8 mouse cellular contexts compared by ENCODE assay signal in genomic region chr7:28436271-28436904, GRCm38 (mm10). TPM values are rescaled to one million over a fixed set of nuclear protein-coding genes. Genes with fewer than 3 reads are reported as not detected.
DNase-seq lines count a peak whose midpoint lies in the region; ATAC-seq and TF ChIP-seq lines count a peak whose summit lies in the region.

No protein-coding gene starts in this region.

- DNase-seq in 416B (ENCODE audit: low read depth), result peak; percentile 100
- DNase-seq in heart, adult 8-10 months (ENCODE audit: low spot score), result peak; percentile 99
- peak; percentile 100 for DNase-seq in kidney, adult 9 months
- DNase-seq in limb, embryonic 14.5 days (ENCODE audit: low spot score), result peak; percentile 99
- peak; percentile 99 for DNase-seq in midbrain, postnatal 0 days (ENCODE audit: low spot score)
- DNase-seq in spleen, postnatal 14 days (ENCODE audit: low spot score in 2 of 2), result peak; percentile 99

- peak; percentile 71; the same call in 1 of the 2 replicates for TF ChIP-seq POLR2A in bone marrow, adult 2 months (IDR thresholded peaks at IDR 0.05; ENCODE audit: borderline replicate concordance, control insufficient read depth, low read depth, low read length)
- TF ChIP-seq POLR2A in limb, embryonic 14.5 days (IDR thresholded peaks at IDR 0.05; ENCODE audit: borderline replicate concordance, extremely low read depth, insufficient read depth, insufficient read length), result peak; percentile 10; the same call in 1 of the 2 replicates

- no peaks in the 10 kb centered on the region for H3K27me3 ChIP-seq in embryonic facial prominence, embryonic 15.5 days
- no peaks in the 10 kb centered on the region for H3K27me3 ChIP-seq in limb, embryonic 14.5 days (ENCODE audit: control insufficient read depth, insufficient read depth, low read length)
- H3K27me3 ChIP-seq in midbrain, postnatal 0 days (ENCODE audit: insufficient read depth, low read length), result no peaks in the 10 kb centered on the region

- 0 out of 2 replicates have a peak, but pooled peaks cover 13% of the 10 kb centered on the region for H3K36me3 ChIP-seq in embryonic facial prominence, embryonic 15.5 days
- peaks cover 11% of the 10 kb centered on the region; the same call in 1 of the 2 replicates for H3K36me3 ChIP-seq in limb, embryonic 14.5 days (ENCODE audit: control insufficient read depth, insufficient read depth, low read length)
- peaks cover 5% of the 10 kb centered on the region; the same call in 1 of the 2 replicates for H3K36me3 ChIP-seq in midbrain, postnatal 0 days (ENCODE audit: insufficient read depth, low read length)

- peak overlapping the region; percentile 76 for H3K27ac ChIP-seq in bone marrow, adult 2 months (ENCODE audit: control insufficient read depth, insufficient read depth, low read depth, low read length, poor library complexity)
- H3K27ac ChIP-seq in embryonic facial prominence, embryonic 15.5 days (replicated peaks), result peak overlapping the region; percentile 77
- peak overlapping the region; percentile 67; the same call in 1 of the 2 replicates for H3K27ac ChIP-seq in limb, embryonic 14.5 days (replicated peaks; ENCODE audit: low read depth, low read length)
- H3K27ac ChIP-seq in midbrain, postnatal 0 days (ENCODE audit: low read depth, low read length), result peak overlapping the region; percentile 77

- H3K9me3 ChIP-seq in embryonic facial prominence, embryonic 15.5 days (replicated peaks), result no peaks in the 10 kb centered on the region
- no peaks in the 10 kb centered on the region for H3K9me3 ChIP-seq in limb, embryonic 14.5 days (ENCODE audit: control insufficient read depth, low read length)
- H3K9me3 ChIP-seq in midbrain, postnatal 0 days (ENCODE audit: low read length), result no peaks in the 10 kb centered on the region

- peak overlapping the region; percentile 86 for H3K9ac ChIP-seq in embryonic facial prominence, embryonic 15.5 days
- H3K9ac ChIP-seq in limb, embryonic 14.5 days (ENCODE audit: low read depth, low read length, severe bottlenecking), result peak overlapping the region; percentile 94
- H3K9ac ChIP-seq in midbrain, postnatal 0 days (replicated peaks; ENCODE audit: low read length, poor library complexity, severe bottlenecking), result peak overlapping the region; percentile 86

- peak overlapping the region; percentile 78 for H3K4me3 ChIP-seq in bone marrow, adult 2 months (replicated peaks; ENCODE audit: control insufficient read depth, low read depth, low read length)
- H3K4me3 ChIP-seq in embryonic facial prominence, embryonic 15.5 days (replicated peaks), result peak overlapping the region; percentile 58
- H3K4me3 ChIP-seq in limb, embryonic 14.5 days (replicated peaks; ENCODE audit: low read length), result peak overlapping the region; percentile 94
- peak overlapping the region; percentile 77 for H3K4me3 ChIP-seq in midbrain, postnatal 0 days (ENCODE audit: low read depth, low read length)

- ATAC-seq in embryonic facial prominence, embryonic 15.5 days (ENCODE audit: insufficient number of reproducible peaks, low FRiP score, low TSS enrichment, low read depth), result peak; percentile 100
- ATAC-seq in limb, embryonic 14.5 days (ENCODE audit: low FRiP score, low read depth), result peak; percentile 97
- peak; percentile 99 for ATAC-seq in midbrain, postnatal 0 days (ENCODE audit: low FRiP score)

- H3K4me2 ChIP-seq in embryonic facial prominence, embryonic 15.5 days (replicated peaks), result peak overlapping the region; percentile 74
- H3K4me2 ChIP-seq in limb, embryonic 14.5 days (replicated peaks; ENCODE audit: low read depth, low read length, severe bottlenecking), result peak overlapping the region; percentile 67
- H3K4me2 ChIP-seq in midbrain, postnatal 0 days (ENCODE audit: low read depth, low read length, poor library complexity, severe bottlenecking), result peak overlapping the region; percentile 89

- peak; percentile 75 for TF ChIP-seq CTCF in bone marrow, adult 2 months (IDR thresholded peaks at IDR 0.05; ENCODE audit: control insufficient read depth, insufficient read depth, low read length)
- peak; percentile 75 for TF ChIP-seq CTCF in midbrain, postnatal 0 days (IDR thresholded peaks at IDR 0.05)

- WGBS in bone marrow, adult 2 months, result under 1% methylated on average over 62 of the region's 64 CpGs
- WGBS in embryonic facial prominence, embryonic 15.5 days, result under 1% methylated on average over 56 of the region's 64 CpGs
- under 1% methylated on average over 46 of the region's 64 CpGs for WGBS in limb, embryonic 14.5 days
- 0% methylated on average over 42 of the region's 64 CpGs for WGBS in midbrain, postnatal 0 days

- peaks cover 3% of the 10 kb centered on the region; the same call in 1 of the 2 replicates for H3K4me1 ChIP-seq in bone marrow, adult 2 months (ENCODE audit: control insufficient read depth, insufficient read depth, low read length)
- peaks cover 37% of the 10 kb centered on the region for H3K4me1 ChIP-seq in embryonic facial prominence, embryonic 15.5 days
- peaks cover 22% of the 10 kb centered on the region for H3K4me1 ChIP-seq in limb, embryonic 14.5 days (ENCODE audit: control insufficient read depth, insufficient read depth, low read length)
- H3K4me1 ChIP-seq in midbrain, postnatal 0 days (ENCODE audit: insufficient read depth, low read length), result peaks cover 6% of the 10 kb centered on the region; the same call in 1 of the 2 replicates

RNA-seq across cellular contexts. Expression of gene Gmfg, which starts 0.9 kb away (rescaled TPM):
- 158 and 354 TPM in 2 replicates for polyA plus RNA-seq in bone marrow, adult 2 months (2011; ENCODE audit: insufficient read depth, insufficient read length, low replicate concordance, missing spikeins)
- 16.8 and 18.1 TPM in 2 replicates for polyA plus RNA-seq in embryonic facial prominence, embryonic 15.5 days (2015; fragmentation: Nextera tagmentation; extraction: Ambion mirVana)
- total RNA-seq in heart, adult 8-10 months (2022), result 1 to 10 TPM; 3.5 to 5.7 (median 4.8) TPM
- polyA plus RNA-seq in limb, embryonic 14.5 days (2012; rRNA removed), result 7.0 and 12.7 TPM in 2 replicates
- 15.7 and 19.4 TPM in 2 replicates for polyA plus RNA-seq in limb, embryonic 14.5 days (2014; fragmentation: Nextera tagmentation; extraction: Ambion mirVana)
- 4.3 TPM in 1 of 2 replicates, not detected in the other for total RNA-seq in midbrain, postnatal 0 days (2014; rRNA removed)
- polyA plus RNA-seq in midbrain, postnatal 0 days (2015; fragmentation: Nextera tagmentation; extraction: Ambion mirVana), result 3.4 and 4.0 TPM in 2 replicates

RNA-seq across cellular contexts. Expression of gene Lrfn1, which starts 15.4 kb away (rescaled TPM):
- polyA plus RNA-seq in bone marrow, adult 2 months (2011; ENCODE audit: insufficient read depth, insufficient read length, low replicate concordance, missing spikeins), result 2.6 TPM in 1 of 2 replicates, not detected in the other
- polyA plus RNA-seq in embryonic facial prominence, embryonic 15.5 days (2015; fragmentation: Nextera tagmentation; extraction: Ambion mirVana), result 4.8 and 5.3 TPM in 2 replicates
- total RNA-seq in heart, adult 8-10 months (2022), result under 1 TPM; 0.43 to 0.82 (median 0.61) TPM
- polyA plus RNA-seq in limb, embryonic 14.5 days (2012; rRNA removed), result 18.7 and 31.8 TPM in 2 replicates
- 5.9 and 7.6 TPM in 2 replicates for polyA plus RNA-seq in limb, embryonic 14.5 days (2014; fragmentation: Nextera tagmentation; extraction: Ambion mirVana)
- total RNA-seq in midbrain, postnatal 0 days (2014; rRNA removed), result 132 and 137 TPM in 2 replicates
- polyA plus RNA-seq in midbrain, postnatal 0 days (2015; fragmentation: Nextera tagmentation; extraction: Ambion mirVana), result 18.4 and 20.6 TPM in 2 replicates

RNA-seq across cellular contexts. Expression of gene Paf1, which starts 43.6 kb away (rescaled TPM):
- polyA plus RNA-seq in bone marrow, adult 2 months (2011; ENCODE audit: insufficient read depth, insufficient read length, low replicate concordance, missing spikeins), result 136 and 209 TPM in 2 replicates
- 78.9 and 84.9 TPM in 2 replicates for polyA plus RNA-seq in embryonic facial prominence, embryonic 15.5 days (2015; fragmentation: Nextera tagmentation; extraction: Ambion mirVana)
- 10 to 100 TPM; 35.7 to 44.4 (median 39.1) TPM for total RNA-seq in heart, adult 8-10 months (2022)
- polyA plus RNA-seq in limb, embryonic 14.5 days (2012; rRNA removed), result 97.8 and 102 TPM in 2 replicates
- polyA plus RNA-seq in limb, embryonic 14.5 days (2014; fragmentation: Nextera tagmentation; extraction: Ambion mirVana), result 54.2 and 63.1 TPM in 2 replicates
- 80.3 and 84.2 TPM in 2 replicates for total RNA-seq in midbrain, postnatal 0 days (2014; rRNA removed)
- 89.3 and 90.0 TPM in 2 replicates for polyA plus RNA-seq in midbrain, postnatal 0 days (2015; fragmentation: Nextera tagmentation; extraction: Ambion mirVana)

RNA-seq across cellular contexts. Expression of gene Med29, which starts 43.9 kb away (rescaled TPM):
- polyA plus RNA-seq in bone marrow, adult 2 months (2011; ENCODE audit: insufficient read depth, insufficient read length, low replicate concordance, missing spikeins), result 12.0 and 24.2 TPM in 2 replicates
- polyA plus RNA-seq in embryonic facial prominence, embryonic 15.5 days (2015; fragmentation: Nextera tagmentation; extraction: Ambion mirVana), result 47.7 and 52.1 TPM in 2 replicates
- 10 to 100 TPM; 19.5 to 24.0 (median 22.2) TPM for total RNA-seq in heart, adult 8-10 months (2022)
- 47.5 and 61.6 TPM in 2 replicates for polyA plus RNA-seq in limb, embryonic 14.5 days (2012; rRNA removed)
- 46.6 and 49.9 TPM in 2 replicates for polyA plus RNA-seq in limb, embryonic 14.5 days (2014; fragmentation: Nextera tagmentation; extraction: Ambion mirVana)
- total RNA-seq in midbrain, postnatal 0 days (2014; rRNA removed), result 30.7 and 37.9 TPM in 2 replicates
- 41.6 and 43.2 TPM in 2 replicates for polyA plus RNA-seq in midbrain, postnatal 0 days (2015; fragmentation: Nextera tagmentation; extraction: Ambion mirVana)

RNA-seq across cellular contexts. Expression of gene Zfp36, which starts 56.3 kb away (rescaled TPM):
- polyA plus RNA-seq in bone marrow, adult 2 months (2011; ENCODE audit: insufficient read depth, insufficient read length, low replicate concordance, missing spikeins), result 25.5 and 53.7 TPM in 2 replicates
- 20.2 and 23.5 TPM in 2 replicates for polyA plus RNA-seq in embryonic facial prominence, embryonic 15.5 days (2015; fragmentation: Nextera tagmentation; extraction: Ambion mirVana)
- 10 to 100 TPM; 12.2 to 40.6 (median 16.5) TPM for total RNA-seq in heart, adult 8-10 months (2022)
- 12.3 and 19.0 TPM in 2 replicates for polyA plus RNA-seq in limb, embryonic 14.5 days (2012; rRNA removed)
- polyA plus RNA-seq in limb, embryonic 14.5 days (2014; fragmentation: Nextera tagmentation; extraction: Ambion mirVana), result 16.0 TPM in 2 replicates
- total RNA-seq in midbrain, postnatal 0 days (2014; rRNA removed), result 3.0 and 4.1 TPM in 2 replicates
- polyA plus RNA-seq in midbrain, postnatal 0 days (2015; fragmentation: Nextera tagmentation; extraction: Ambion mirVana), result 2.9 and 3.4 TPM in 2 replicates

Comparison
In these comparisons a context has a peak if more than half of its experiments do, and no peak if none do; other contexts are left out.
1. Peak in every context shown above with its lines: DNase-seq, ATAC-seq, H3K4me3 ChIP-seq and H3K27ac ChIP-seq.